Mouse (Mus musculus) adrenal gland, adult 18-20 months (tissue): ENCODE measurements around the gene Asb5. TPM values are rescaled to one million over a fixed set of nuclear protein-coding genes. Genes with fewer than 3 reads are reported as not detected.

ENCODE experiments used
- DNase-seq, 2 experiments: peaks; one replicate each; pipeline ENCODE4 v3.0.0; 2021 to 2022; ENCODE audit warnings: low spot score in 2 of 2
- total RNA-seq, 2 experiments: library from RNA; stranded (reverse); gene quantifications; 1 replicate in 1 of 2; 2 replicates in 1 of 2; pipeline ENCODE4 v1.2.3; 2021

Gene Asb5
- total RNA-seq, 2 experiments from 2014 or later = 0.60 to 0.93 TPM

- no peak for DNase-seq
Observed at GRCm38 (mm10) chr8:54535172-54535571, 5.8 kb downstream of the Asb5 start.

GRCm38 (mm10) chr8:54537285-54537684 is 7.9 kb downstream of the Asb5 start:
- no peak for DNase-seq

GRCm38 (mm10) chr8:54541331-54541730 is 12.0 kb downstream of the Asb5 start:
- no peak for DNase-seq

GRCm38 (mm10) chr8:54548383-54548782 is 19.0 kb downstream of the Asb5 start:
- DNase-seq = no peak

GRCm38 (mm10) chr8:54550026-54550574 is 20.7 kb downstream of the Asb5 start:
- no peak for DNase-seq

- DNase-seq = no peak
Observed at GRCm38 (mm10) chr8:54554921-54555320, 25.5 kb downstream of the Asb5 start.

GRCm38 (mm10) chr8:54562137-54562536 is 32.8 kb downstream of the Asb5 start:
- DNase-seq = no peak

- no peak for DNase-seq
Observed at GRCm38 (mm10) chr8:54565181-54565580, 35.8 kb downstream of the Asb5 start.

- DNase-seq = no peak
Observed at GRCm38 (mm10) chr8:54565603-54566260, 36.4 kb downstream of the Asb5 start.

- DNase-seq = no peak
Observed at GRCm38 (mm10) chr8:54567168-54567567, 37.8 kb downstream of the Asb5 start.

GRCm38 (mm10) chr8:54570618-54571609 is 41.5 kb downstream of the Asb5 start:
- no peak for DNase-seq

- DNase-seq = no peak
Observed at GRCm38 (mm10) chr8:54581436-54581835, 52.1 kb downstream of the Asb5 start.

- no peak for DNase-seq
Observed at GRCm38 (mm10) chr8:54582886-54583285, 53.5 kb downstream of the Asb5 start.

- no peak for DNase-seq
Observed at GRCm38 (mm10) chr8:54594634-54595033, 65.3 kb downstream of the Asb5 start.

- DNase-seq = no peak
Observed at GRCm38 (mm10) chr8:54596051-54596450, 66.7 kb downstream of the Asb5 start.

GRCm38 (mm10) chr8:54596940-54597339 is 67.6 kb downstream of the Asb5 start:
- DNase-seq = no peak

GRCm38 (mm10) chr8:54597386-54597785 is 68.0 kb downstream of the Asb5 start:
- DNase-seq = no peak

- peak; percentile 35 to 43 for DNase-seq
Observed at GRCm38 (mm10) chr8:54600671-54601251, 71.4 kb downstream of the Asb5 start, which contains the start of gene Spata4. Gene Spata4, plus strand, starts transcription at chr8:54600781.

- DNase-seq = no peak
Observed at GRCm38 (mm10) chr8:54603440-54603839, 74.1 kb downstream of the Asb5 start.

- no peak for DNase-seq
Observed at GRCm38 (mm10) chr8:54609336-54609735, 80.0 kb downstream of the Asb5 start.

GRCm38 (mm10) chr8:54610238-54610637 is 80.9 kb downstream of the Asb5 start:
- DNase-seq = peak; percentile 23 to 29
